Mouse (Mus musculus) layer of hippocampus, postnatal 10 days (tissue): ENCODE measurements at regions not wholly inside any gene's neighbourhood (a gene's known extent, or its start where the extent isn't known, plus 50 kb on each side); places are given as distances from the start of the nearest gene placed in this dataset.

Source experiments
- DNase-seq, 2 experiments: peaks; one replicate each; pipeline ENCODE4 v3.0.0; 2021; ENCODE audit warnings: low spot score in 2 of 2

DNA sequence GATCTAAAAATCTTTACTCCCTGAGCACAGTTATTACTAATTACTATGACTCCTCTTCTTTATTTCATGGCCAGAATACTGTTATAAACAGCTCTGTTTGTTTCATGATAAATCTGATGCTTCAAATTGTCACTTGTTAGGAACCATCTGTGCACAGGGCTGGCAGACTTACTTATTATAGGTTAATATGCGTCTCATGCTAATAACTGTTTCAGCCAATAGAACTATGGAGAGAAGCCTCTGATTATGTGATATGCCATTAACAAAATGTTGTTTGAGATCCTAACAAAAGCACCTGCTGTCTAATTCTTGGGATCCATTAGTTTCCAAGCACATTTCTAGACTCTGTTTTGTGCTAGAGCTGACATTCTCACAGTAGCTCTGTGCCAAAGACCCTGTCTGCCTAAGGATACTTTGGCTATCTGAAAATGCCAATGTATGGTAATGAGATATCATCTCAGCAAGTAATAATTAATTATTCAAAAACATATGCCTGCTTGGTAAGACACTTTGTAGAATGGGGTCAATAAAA is 318.1 kb downstream of the Grb14 start:
- no peak for DNase-seq

DNA sequence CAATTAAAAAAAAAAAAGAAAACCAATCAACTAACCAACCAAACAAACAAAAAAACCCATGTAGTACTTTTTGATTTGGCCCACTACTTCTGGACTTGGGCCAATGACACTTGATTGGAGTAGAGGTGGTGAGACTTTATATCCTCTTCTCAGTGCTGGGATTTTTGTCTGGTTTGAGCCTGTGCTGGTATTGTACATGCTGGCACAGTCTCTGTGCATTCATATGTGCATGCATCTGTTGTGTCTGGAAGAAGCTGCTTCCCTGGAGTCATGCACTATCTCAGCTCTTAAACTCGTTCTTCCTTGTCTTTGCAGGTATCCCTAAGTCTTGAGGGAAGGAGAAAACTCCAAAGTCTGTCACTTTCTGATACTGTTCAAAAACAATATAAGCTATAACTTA is 328.8 kb downstream of the Grb14 start:
- no peak for DNase-seq

DNA sequence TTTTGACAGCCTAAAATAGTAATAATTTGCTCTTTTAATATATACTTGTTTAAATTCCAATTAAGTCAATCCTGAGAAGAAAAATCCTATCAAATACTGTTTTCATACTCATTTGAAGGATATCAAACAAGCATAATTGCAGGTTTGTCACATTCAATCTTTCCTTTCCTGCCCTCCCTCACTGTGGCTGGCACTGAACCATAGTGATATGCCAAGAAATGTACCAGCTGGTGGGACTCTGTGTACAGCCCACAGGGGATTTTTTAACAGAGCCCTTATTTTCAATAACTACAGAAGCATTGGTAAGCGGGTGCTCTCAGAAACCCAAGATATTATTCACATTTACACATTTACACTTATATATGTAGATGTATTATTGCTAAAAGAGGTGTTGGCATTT is 333.3 kb downstream of the Grb14 start:
- DNase-seq, result peak; percentile 32 to 39

DNA sequence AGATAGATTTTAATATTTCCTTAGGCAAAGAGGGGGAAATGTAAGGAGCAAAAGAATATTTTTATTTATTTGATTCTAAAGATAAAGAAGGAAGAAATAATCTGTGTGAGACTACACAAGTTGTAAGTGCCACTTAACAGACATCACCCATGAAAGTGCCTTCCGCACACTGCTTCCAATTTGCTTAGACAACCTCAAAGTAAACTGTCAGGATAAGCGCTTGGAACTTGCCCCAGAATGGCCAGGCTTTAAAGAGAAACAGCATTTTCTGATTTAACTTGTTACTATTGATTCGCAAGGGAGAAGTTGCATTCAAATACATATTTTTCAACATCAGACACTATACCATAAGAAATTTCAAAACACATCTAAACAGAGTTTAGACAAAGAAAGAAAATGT is 333.8 kb downstream of the Grb14 start:
- DNase-seq, result no peak

GRCm38 (mm10) chr2:64686781-64687180 is 338.0 kb downstream of the Grb14 start:
- no peak for DNase-seq

DNA sequence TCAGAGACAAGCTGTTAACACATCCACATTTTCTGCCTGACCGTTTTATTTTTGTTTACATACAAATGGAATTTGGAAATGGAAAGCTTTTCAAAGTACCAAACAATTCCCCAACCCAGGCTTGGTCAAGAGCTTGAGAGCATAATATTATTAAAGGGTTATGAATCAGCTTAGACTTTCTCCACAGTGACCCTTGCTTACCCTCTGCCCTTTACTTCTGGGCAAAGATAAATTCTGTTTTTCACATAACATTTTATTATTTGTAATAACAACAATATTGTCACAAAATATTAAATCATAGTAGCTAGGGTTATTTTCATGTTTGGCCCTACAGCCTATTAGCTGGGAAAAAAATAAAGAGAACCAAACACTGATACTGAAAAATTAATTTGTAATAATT is 375.2 kb downstream of the Grb14 start:
- DNase-seq, result no peak

- no peak for DNase-seq
These were observed 407.9 kb downstream of the Grb14 start for GRCm38 (mm10) chr2:64616931-64617330.

DNA sequence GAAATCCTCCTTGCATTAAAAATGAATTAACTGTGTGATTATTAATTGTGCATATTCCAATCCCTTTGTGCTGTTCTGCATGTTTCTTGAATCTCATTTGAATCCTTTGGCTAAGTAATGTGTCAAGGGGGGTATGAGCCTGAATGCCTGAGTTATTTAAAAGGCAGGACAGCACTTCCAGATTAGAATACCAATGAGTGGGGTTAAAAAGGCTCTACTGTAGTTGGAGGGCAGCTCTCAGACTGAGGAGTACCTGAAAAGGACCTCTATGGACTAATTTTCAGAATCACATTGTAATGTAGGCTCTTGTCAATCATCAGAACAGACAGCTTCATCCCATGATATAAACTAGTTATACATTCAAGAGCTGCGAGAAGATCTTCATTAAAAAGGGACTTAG is 417.9 kb downstream of the Grb14 start:
- DNase-seq, result no peak

DNA sequence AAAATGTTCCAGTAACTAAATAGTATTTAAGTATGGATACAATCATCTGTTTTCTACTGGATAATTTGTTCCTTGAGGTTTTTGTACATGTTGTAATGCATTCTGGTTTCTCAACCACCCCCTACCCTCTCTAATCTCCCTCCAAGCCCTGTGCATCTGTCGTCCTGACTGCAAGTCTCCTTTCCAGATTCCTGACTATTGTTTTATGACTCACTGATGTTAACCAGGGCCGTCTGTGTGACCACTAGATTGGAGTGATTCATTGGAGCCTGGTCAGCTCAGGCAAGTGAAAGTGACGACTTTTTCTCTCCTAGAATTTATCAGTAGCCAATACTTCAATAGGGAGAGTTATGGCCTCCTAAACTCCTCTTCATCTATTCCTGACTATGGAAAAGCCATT is 442.5 kb downstream of the Grb14 start:
- no peak for DNase-seq

GRCm38 (mm10) chr2:64536032-64536431 is 438.2 kb upstream of the Fign start:
- DNase-seq, result no peak

DNA sequence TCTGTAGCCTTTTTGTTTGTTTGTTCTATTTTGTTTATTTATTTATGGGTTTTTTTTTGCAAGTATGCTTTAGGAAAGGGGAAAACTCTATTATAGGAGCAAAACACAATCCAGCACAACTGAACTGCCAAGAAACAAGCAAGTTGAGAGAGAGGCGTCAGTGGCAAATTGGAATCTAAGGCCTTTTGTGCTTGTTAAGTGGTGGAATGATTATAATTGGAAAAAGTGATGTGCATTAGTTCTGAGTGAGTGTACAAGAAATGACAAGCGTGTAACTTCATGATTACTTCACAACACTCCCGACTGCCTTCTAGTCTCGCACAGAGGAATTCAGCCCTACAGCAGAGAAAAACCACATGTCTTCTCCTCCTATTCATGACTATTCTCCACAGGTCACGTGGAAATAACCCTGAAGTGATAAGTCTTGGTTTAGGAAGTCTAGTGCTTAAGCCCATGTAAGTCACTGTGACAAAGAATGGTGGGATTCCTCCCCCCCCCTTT is 437.6 kb upstream of the Fign start:
- DNase-seq, result no peak

DNA sequence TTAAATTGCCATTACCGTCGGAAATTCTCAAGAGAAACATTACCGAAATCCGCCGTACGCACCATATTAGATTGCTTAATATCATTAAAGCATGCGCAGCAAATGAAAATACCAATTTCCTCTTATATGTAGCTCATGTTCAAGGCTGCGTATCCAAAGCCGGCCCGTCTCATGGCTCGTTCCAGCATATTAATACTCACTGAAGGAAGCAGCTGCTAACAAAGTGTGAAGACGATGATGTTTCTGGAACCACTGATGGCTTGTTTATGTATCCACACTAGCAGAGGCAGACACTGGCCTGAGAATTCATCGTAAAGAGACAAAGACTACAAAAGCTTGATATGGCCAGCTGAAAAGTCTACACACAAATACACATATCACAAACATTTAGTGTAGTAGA is 437.0 kb upstream of the Fign start:
- no peak for DNase-seq

DNA sequence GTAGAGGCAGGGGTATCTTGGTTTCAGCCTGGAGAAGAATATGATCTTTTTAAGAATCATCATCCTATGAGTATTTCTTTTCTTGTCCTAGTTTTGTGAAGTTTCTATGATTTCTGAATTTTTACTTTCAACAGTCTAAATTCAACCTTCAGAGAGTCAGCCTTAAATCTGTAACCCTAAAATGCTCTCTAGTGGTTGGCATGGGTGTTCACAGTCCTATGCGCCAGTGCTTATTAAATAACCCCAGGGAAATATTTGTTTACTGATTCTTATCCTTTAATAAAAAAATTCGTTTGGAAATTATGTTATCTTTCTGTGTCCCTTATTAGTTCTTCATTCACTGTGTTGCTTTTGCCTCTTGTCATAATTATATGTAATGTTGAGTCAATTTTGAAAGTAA is 436.5 kb upstream of the Fign start:
- DNase-seq, result no peak

DNA sequence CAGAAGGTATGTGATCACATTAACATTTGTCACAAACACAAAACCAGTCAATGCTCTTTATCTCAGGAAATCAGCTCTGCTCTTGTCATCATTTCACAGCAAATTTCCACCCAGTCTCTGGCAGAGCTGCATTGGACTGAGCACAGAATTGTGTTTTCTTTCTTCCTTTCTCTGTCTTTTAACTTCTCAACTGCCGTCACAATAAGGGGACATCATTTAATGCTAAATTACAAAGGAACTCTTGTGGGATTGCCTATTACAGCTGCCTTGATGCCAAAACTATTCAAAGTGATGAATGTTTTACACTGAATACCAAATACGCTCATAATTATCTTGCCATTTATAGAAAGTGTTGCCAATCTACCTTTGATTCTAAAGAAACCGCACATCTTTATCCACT is 424.9 kb upstream of the Fign start:
- DNase-seq, result no peak

DNA sequence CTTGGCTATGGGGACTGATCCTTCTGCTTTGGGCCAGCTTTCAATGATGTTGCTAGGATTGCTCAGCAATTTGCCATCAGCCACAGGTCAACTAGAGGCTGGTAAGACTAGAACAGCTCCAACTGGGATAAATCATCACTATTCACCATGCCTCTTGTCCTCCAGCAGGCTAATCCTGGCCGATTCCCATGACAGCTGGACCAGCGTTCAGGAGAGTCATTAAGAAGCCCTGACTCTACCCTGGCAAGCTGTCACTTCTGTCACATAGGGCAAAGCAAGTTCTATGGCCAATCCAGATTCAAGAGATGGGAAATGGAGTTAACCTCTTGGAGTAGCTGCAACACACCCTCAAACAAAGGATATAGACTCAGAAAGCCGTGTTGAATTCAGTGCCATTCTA is 424.4 kb upstream of the Fign start:
- no peak for DNase-seq

DNA sequence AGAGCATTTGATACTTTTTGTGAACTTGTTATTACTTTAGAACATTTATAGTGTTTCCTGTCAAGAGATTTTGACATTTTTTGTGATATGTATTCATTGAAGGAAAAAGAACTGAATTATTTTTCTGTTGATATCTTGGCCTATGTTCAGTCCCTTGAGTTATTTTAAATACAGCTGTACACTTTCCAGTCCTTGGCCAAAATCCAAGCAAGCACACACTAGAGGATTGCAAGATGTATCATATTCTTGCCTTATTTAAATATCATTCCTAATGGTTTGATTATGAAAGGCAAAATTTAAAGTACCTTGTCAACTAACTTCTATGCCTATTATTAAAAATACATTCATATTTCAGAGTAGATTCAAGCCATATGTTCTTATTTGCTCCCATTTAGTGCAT is 397.9 kb upstream of the Fign start:
- no peak for DNase-seq

DNA sequence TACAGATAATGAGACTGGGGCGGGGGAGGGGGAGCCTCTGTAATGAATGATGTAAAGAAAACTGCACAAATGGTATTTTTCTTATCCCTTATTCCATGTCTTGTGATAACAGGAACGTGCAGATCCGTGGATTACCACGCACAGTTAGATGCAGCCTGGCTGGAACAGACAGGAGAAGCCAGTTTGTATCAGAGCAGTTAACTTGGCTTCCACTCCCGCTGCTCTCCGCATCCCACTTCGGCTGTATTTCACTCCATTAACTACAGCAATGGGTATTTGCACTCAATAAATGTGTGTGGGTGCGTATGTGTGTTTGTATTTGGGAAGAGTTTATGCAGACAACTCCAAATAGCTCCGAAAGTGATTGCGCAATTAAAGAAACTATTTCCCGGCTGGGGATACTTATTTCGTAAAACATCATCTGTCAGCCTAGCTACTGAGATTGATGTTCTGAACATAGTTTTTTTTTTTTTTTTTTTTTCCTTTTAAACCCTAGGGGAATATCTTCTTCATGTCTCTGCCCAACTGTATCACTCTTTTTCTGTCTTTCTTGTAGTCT is 368.7 kb upstream of the Fign start:
- DNase-seq, result no peak

DNA sequence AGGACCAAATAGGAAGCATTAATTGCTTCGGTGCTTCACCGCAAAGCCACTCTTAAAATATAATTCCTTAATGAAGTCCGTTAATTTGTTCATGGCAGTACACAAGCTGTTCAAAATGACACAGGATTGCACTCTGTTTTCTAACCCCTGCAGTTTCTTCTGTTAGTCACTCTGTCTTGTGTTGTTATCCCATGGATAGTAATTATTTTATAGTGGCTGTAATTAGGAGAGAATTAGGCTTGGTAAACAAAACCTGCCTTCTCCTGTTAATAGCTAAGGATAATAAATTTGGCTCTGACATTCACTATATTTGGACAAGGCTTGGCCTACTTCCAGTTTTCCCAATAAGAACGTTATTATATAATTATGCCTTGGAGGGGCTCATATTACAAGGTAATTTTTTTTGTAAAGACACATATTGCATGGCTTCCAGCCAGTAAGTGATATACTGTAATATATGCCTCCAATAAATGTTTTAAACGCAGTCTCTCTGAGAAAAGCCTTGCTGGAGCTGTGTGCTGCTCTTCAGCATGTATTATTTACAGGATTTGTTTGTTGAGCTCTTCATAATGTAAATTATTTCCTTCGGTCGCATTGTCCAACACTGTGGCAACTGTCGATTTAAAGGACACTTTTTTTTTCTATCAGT is 364.8 kb upstream of the Fign start:
- DNase-seq, result no peak

GRCm38 (mm10) chr2:64462041-64462440 is 364.2 kb upstream of the Fign start:
- DNase-seq, result no peak

DNA sequence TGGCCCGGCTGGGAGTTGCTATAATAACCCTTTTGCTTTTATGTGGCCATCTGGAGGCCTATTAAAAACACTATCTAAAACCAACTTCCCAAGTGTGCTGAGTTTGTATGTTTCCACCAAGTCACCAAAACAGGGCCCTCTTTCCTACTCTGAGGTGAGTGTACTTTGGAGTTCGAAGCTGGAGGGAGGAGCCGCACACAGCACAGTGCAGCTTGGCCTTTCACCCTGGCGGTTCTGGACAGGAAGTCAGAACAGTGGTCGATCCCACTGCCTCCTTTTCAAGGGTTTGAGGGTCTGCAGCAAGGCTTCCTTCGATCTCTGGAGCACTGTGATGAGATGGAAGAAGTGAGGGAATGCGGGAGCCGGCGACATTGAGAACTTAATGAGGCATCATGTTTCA is 363.8 kb upstream of the Fign start:
- DNase-seq, result no peak

- DNase-seq, result peak; percentile 31 to 39
These were observed 360.3 kb upstream of the Fign start for GRCm38 (mm10) chr2:64458171-64458570.

GRCm38 (mm10) chr2:64452690-64453089 is 354.9 kb upstream of the Fign start:
- DNase-seq, result no peak

- no peak for DNase-seq
These were observed 353.9 kb upstream of the Fign start for GRCm38 (mm10) chr2:64451614-64452317.
